Mouse (Mus musculus): ENCODE data around the gene Ubap2.

The Ubap2 gene

GRCm38 (mm10) chr4:41286420-41286819 is 11.5 kb upstream of the Ubap2 start:
- ChIA-PET CTCF (interaction anchor here (0.5 to 1.8 kb wide), 24 partner anchors 10 to 236 kb away, joined by 3 to 13 read pairs (median 4); partner anchors contain the start of genes Ubap1 (in 1 of the 4) and Ubap2 (in 1 of the 4)), POLR2A (interaction anchor here (0.8 to 9.0 kb wide), 18 partner anchors 9 to 162 kb away, joined by 3 to 89 read pairs (median 4); partner anchors contain the start of genes Ubap2 (in 4 of the 4) and Nol6 (in 1 of the 4))

- CTCF ChIA-PET, result interaction anchor here in 3 of 4 experiments (0.5 to 1.4 kb wide), 9 partner anchors 9 to 230 kb away, joined by 3 to 16 read pairs (median 4); partner anchors contain the start of gene Ubap2 (in 1 of the 3)
- POLR2A ChIA-PET, result interaction anchor here (0.6 to 9.0 kb wide), 55 partner anchors 9 to 359 kb away, joined by 3 to 89 read pairs (median 5); partner anchors contain the start of genes Ubap2 (in 4 of the 4), Dcaf12 (in 3 of the 4), Ubap1 (in 3 of the 4) and Nol6 (in 2 of the 4)
Measured at GRCm38 (mm10) chr4:41284087-41284486, 9.1 kb upstream of the Ubap2 start.

GRCm38 (mm10) chr4:41275927-41276326 is 983 bp upstream of the Ubap2 start:
- POLR2A ChIA-PET, result interaction anchor here (0.6 to 14.2 kb wide), 60 partner anchors 8 to 1008 kb away, joined by 3 to 441 read pairs (median 7); partner anchors contain the start of genes Dcaf12 (in 3 of the 4), Aqp3 (in 2 of the 4), Bag1 (in 2 of the 4) and Chmp5 (in 2 of the 4)
- CTCF ChIA-PET, result interaction anchor here in 2 of 4 experiments (0.6 to 1.3 kb wide), 2 partner anchors 8 to 120 kb away, joined by 3 to 4 read pairs; no protein-coding TSS in a partner anchor

GRCm38 (mm10) chr4:41274377-41274979 is 466 bp downstream of the Ubap2 start:
- POLR2A ChIA-PET, result interaction anchor here (0.5 to 14.2 kb wide), 135 partner anchors 8 to 1005 kb away, joined by 3 to 441 read pairs (median 4); partner anchors contain the start of genes Dcaf12 (in 4 of the 4), Nol6 (in 4 of the 4), Ubap1 (in 3 of the 4) and AI464131 (in 1 of the 4)

GRCm38 (mm10) chr4:41268133-41268532 is 6.8 kb downstream of the Ubap2 start:
- ChIA-PET CTCF (interaction anchor here in 2 of 4 experiments (0.5 to 0.7 kb wide), 2 partner anchors 67 to 218 kb away, joined by 3 read pairs; no protein-coding TSS in a partner anchor), POLR2A (interaction anchor here in 2 of 4 experiments (0.6 to 14.2 kb wide), 25 partner anchors 10 to 213 kb away, joined by 3 to 441 read pairs (median 4); partner anchors contain the start of genes Dcaf12 (in 2 of the 2), Nol6 (in 1 of the 2) and Ubap1 (in 1 of the 2))

More at GRCm38 (mm10) chr4:41274377-41274979, 466 bp downstream of the Ubap2 start:
- CTCF ChIA-PET, result interaction anchor here (0.5 to 2.1 kb wide), 11 partner anchors 9 to 705 kb away, joined by 3 to 16 read pairs (median 4); no protein-coding TSS in a partner anchor

- ChIA-PET POLR2A (interaction anchor here (0.6 to 14.2 kb wide), 18 partner anchors 7 to 545 kb away, joined by 3 to 441 read pairs (median 7); partner anchors contain the start of genes Ubap2 (in 3 of the 4), Dcaf12 (in 1 of the 4) and Dnaja1 (in 1 of the 4)), CTCF (interaction anchor here in 3 of 4 experiments (0.6 to 2.5 kb wide), 4 partner anchors 8 to 101 kb away, joined by 3 to 8 read pairs (median 4); partner anchors contain the start of gene Ubap2 (in 1 of the 3))
Measured at GRCm38 (mm10) chr4:41266350-41266749, 8.6 kb downstream of the Ubap2 start.

- POLR2A ChIA-PET, result interaction anchor here in 2 of 4 experiments (0.7 to 15.0 kb wide), 5 partner anchors 8 to 56 kb away, joined by 3 to 441 read pairs (median 10); partner anchors contain the start of gene Ubap2 (in 2 of the 2)
- CTCF ChIA-PET, result interaction anchor here in 1 of 4 experiments (0.7 kb wide), 1 partner anchor 34 kb away, joined by 5 read pairs; no protein-coding TSS in a partner anchor
Measured at GRCm38 (mm10) chr4:41260691-41261090, 14.3 kb downstream of the Ubap2 start.

- POLR2A ChIA-PET, result interaction anchor here (0.6 to 15.0 kb wide), 48 partner anchors 10 to 973 kb away, joined by 3 to 441 read pairs (median 4); partner anchors contain the start of genes Ubap2 (in 4 of the 4), Ubap1 (in 3 of the 4), Nol6 (in 2 of the 4) and Aqp3 (in 1 of the 4)
Measured at GRCm38 (mm10) chr4:41259019-41259418, 15.9 kb downstream of the Ubap2 start.

GRCm38 (mm10) chr4:41257752-41258151 is 17.2 kb downstream of the Ubap2 start:
- CTCF ChIA-PET, result interaction anchor here in 2 of 4 experiments (0.6 to 0.7 kb wide), 4 partner anchors 50 to 571 kb away, joined by 3 to 4 read pairs (median 3); partner anchors contain the start of gene Ubap1 (in 1 of the 2)

More at GRCm38 (mm10) chr4:41259019-41259418, 15.9 kb downstream of the Ubap2 start:
- CTCF ChIA-PET, result interaction anchor here (0.7 to 1.1 kb wide), 5 partner anchors 15 to 373 kb away, joined by 3 to 4 read pairs (median 3); no protein-coding TSS in a partner anchor

GRCm38 (mm10) chr4:41255564-41256210 is 19.3 kb downstream of the Ubap2 start:
- ChIA-PET POLR2A (interaction anchor here (0.6 to 15.0 kb wide), 40 partner anchors 7 to 284 kb away, joined by 3 to 441 read pairs (median 5); partner anchors contain the start of genes Ubap2 (in 3 of the 4), Dcaf12 (in 1 of the 4) and Nol6 (in 1 of the 4)), CTCF (interaction anchor here (0.6 to 1.8 kb wide), 5 partner anchors 30 to 385 kb away, joined by 3 to 5 read pairs (median 3); no protein-coding TSS in a partner anchor)

More at GRCm38 (mm10) chr4:41257752-41258151, 17.2 kb downstream of the Ubap2 start:
- POLR2A ChIA-PET, result interaction anchor here (0.6 to 15.0 kb wide), 29 partner anchors 9 to 224 kb away, joined by 3 to 441 read pairs (median 5); partner anchors contain the start of gene Ubap2 (in 4 of the 4)

- CTCF ChIA-PET, result interaction anchor here in 2 of 4 experiments (0.7 to 1.7 kb wide), 3 partner anchors 28 to 136 kb away, joined by 3 to 7 read pairs (median 3); no protein-coding TSS in a partner anchor
- POLR2A ChIA-PET, result interaction anchor here in 3 of 4 experiments (0.6 to 15.0 kb wide), 18 partner anchors 9 to 269 kb away, joined by 3 to 441 read pairs (median 4); partner anchors contain the start of gene Ubap2 (in 2 of the 3)
Measured at GRCm38 (mm10) chr4:41253756-41254155, 21.2 kb downstream of the Ubap2 start.

- ChIA-PET CTCF (no interaction called here), POLR2A (interaction anchor here in 2 of 4 experiments (0.9 to 3.6 kb wide), 11 partner anchors 9 to 39 kb away, joined by 3 to 48 read pairs (median 9); no protein-coding TSS in a partner anchor)
Measured at GRCm38 (mm10) chr4:41245408-41245807, 29.5 kb downstream of the Ubap2 start.

- ChIA-PET POLR2A (interaction anchor here in 3 of 4 experiments (0.5 to 6.7 kb wide), 17 partner anchors 9 to 286 kb away, joined by 3 to 51 read pairs (median 4); no protein-coding TSS in a partner anchor), CTCF (interaction anchor here in 1 of 4 experiments (0.6 to 0.7 kb wide), 2 partner anchors 8 to 103 kb away, joined by 3 read pairs; no protein-coding TSS in a partner anchor)
Measured at GRCm38 (mm10) chr4:41240916-41241315, 34.0 kb downstream of the Ubap2 start.

- CTCF ChIA-PET, result interaction anchor here in 2 of 4 experiments (1.2 to 1.4 kb wide), 2 partner anchors 9 to 10 kb away, joined by 3 to 5 read pairs; no protein-coding TSS in a partner anchor
- POLR2A ChIA-PET, result interaction anchor here in 3 of 4 experiments (0.6 to 6.7 kb wide), 20 partner anchors 8 to 284 kb away, joined by 3 to 42 read pairs (median 4); partner anchors contain the start of gene Ubap2 (in 1 of the 3)
Measured at GRCm38 (mm10) chr4:41235621-41236020, 39.3 kb downstream of the Ubap2 start.

GRCm38 (mm10) chr4:41226351-41226750 is 48.6 kb downstream of the Ubap2 start:
- CTCF ChIA-PET, result interaction anchor here (0.5 to 2.6 kb wide), 55 partner anchors 9 to 278 kb away, joined by 3 to 20 read pairs (median 4); partner anchors contain the start of genes Nol6 (in 2 of the 4) and Ubap1 (in 1 of the 4)
- POLR2A ChIA-PET, result interaction anchor here (0.6 to 6.8 kb wide), 20 partner anchors 8 to 175 kb away, joined by 3 to 60 read pairs (median 4); partner anchors contain the start of gene Ubap2 (in 1 of the 4)

GRCm38 (mm10) chr4:41225412-41225811 is 49.5 kb downstream of the Ubap2 start:
- POLR2A ChIA-PET, result interaction anchor here in 3 of 4 experiments (0.6 to 6.8 kb wide), 17 partner anchors 9 to 174 kb away, joined by 3 to 60 read pairs (median 4); partner anchors contain the start of genes Dcaf12 (in 1 of the 3) and Ubap2 (in 1 of the 3)
- CTCF ChIA-PET, result interaction anchor here (1.0 to 2.6 kb wide), 29 partner anchors 8 to 489 kb away, joined by 3 to 20 read pairs (median 4); partner anchors contain the start of gene Nol6 (in 2 of the 4)

Measured in embryonic stem cell, embryonic (primary cell).